Mouse (Mus musculus) thymus, postnatal 4 days (tissue): Measurements from ENCODE around the gene Mrps9.

Source experiments
- DNase-seq: peaks from one replicate; pipeline ENCODE4 v3.0.0; 2021

Mrps9 gene

DNA sequence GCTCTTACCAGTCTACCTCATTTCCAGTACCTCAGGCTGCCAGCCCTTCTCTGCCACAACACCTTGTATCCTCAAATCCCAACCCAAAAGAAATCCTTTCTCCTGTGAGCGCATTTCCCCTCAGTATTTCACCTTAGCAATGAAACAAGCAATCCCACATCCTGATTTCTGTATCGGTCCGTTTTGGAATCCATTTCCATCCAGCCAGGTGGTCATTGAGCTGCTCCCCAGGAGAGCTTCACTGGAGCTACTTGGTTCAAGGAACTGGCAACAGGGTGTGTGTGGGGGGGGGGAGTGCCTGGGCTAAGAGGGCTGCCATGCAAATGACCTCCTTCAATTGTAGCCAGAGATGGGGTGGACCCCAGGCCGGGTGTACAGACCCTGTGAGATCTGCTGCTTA, 56.1 kb downstream of the Mrps9 start:
- no peak for DNase-seq

DNA sequence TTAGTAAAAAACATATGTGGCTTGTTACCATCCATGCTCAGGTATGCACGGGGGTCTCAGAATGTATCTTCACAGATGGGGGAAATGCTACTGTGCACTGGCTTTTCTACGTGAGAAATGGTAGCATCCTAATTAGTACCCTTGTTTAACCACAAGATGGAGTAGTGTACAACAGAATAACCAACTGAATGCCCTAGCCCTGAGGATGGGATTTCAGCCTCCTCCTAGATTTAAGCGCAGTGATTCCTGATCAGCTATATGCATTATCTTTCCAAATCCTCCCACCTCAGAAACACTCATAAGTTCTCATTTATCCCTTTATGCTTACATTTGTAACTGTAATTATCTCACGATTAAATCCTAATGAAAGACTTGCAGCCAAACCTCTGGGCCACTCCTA, 64.0 kb downstream of the Mrps9 start:
- no peak for DNase-seq

DNA sequence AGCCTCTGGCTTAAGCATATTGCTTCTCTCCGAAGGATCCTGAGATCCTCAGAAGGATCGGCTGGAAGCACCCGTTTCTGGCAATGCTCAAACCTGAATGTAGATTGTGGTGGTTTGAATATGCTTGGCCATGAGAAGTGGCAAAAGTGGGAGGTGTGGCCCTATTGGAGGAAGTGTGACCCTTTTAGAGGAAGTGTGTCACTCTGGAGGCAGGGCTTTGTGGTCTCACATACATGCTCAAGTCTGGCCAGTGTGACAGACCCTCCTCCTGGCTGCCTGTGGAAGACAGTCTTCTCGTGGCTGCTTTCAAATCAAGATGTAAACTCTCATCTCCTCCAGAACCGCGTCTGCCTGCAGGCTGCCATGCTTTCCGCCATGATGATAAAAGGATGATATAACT, 65.7 kb downstream of the Mrps9 start:
- no peak for DNase-seq

DNA sequence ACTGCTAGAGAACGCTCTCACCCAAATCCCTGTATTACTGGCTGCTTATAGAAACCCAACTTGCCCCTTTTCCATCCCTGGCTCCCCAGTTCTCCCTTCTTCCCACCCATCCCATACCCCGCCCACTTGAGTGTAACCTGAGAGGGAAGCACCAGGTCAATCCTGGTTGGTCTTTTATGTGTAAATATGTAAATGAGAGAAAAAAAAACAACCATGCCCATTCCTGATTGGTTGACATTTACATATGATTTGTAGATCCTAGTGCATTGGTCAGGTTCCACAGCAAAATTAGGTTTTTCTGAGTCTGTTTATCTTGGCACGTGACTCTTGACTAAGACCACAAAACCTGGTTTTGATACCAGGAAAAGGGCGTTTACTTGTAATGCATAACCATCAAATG, 66.9 kb downstream of the Mrps9 start:
- no peak for DNase-seq

DNA sequence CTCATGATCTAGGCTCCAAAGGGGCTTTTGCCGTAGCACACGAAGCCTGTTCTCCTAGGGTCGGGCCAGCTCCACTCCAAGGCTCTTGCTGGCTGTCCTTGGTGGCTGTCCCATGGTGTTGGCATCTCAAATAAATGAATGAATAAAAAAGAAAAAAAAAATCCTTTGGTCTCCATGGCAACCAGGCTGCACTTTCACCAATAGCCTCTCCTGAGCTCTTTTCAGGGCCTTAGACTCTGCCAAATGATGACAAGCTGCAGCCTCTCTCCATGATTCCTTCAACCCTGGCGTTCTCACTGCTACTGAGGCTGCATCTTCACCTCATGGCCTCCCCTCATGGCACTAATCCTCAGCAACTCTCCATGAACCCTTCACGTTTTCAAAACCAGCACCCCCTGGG, 72.9 kb downstream of the Mrps9 start:
- no peak for DNase-seq

DNA sequence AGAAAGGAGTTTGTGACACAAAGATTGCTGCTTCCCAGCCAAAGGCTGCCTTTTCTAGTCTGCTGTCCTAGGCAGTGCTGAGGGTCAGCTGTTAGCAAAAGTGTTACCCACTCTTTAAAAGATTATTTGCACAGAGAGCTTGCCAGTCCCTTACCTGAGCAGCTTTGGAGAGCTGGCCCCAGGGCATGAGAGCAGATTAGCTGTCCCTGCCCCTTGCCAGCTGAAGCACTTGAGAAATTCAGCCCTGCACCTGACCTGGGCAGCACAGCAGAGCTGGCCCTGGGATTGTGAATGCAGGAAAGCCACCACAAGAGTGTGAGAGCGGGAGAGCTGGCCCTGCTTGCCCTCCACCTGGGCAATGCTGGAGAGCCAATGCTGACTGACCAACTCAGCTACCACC, 82.6 kb downstream of the Mrps9 start:
- no peak for DNase-seq

DNA sequence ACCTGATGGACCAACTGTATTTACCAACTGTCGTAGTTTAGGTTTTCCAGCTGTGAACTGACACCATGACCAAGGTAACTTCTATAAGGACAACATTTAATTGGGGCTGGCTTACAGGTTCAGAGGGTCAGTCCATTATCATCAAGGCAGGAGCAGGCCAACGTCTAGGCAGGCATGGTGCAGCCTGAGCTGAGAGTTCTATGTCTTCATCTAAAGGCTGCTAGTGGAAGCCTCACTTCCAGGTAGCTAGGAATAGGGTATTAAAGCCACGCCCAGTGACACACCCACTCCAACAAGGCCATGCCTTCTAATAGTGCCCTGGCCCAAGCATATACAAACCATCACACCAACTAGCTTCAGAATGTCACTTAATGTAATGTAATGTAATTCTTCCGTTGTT, 97.5 kb downstream of the Mrps9 start:
- DNase-seq = no peak

DNA sequence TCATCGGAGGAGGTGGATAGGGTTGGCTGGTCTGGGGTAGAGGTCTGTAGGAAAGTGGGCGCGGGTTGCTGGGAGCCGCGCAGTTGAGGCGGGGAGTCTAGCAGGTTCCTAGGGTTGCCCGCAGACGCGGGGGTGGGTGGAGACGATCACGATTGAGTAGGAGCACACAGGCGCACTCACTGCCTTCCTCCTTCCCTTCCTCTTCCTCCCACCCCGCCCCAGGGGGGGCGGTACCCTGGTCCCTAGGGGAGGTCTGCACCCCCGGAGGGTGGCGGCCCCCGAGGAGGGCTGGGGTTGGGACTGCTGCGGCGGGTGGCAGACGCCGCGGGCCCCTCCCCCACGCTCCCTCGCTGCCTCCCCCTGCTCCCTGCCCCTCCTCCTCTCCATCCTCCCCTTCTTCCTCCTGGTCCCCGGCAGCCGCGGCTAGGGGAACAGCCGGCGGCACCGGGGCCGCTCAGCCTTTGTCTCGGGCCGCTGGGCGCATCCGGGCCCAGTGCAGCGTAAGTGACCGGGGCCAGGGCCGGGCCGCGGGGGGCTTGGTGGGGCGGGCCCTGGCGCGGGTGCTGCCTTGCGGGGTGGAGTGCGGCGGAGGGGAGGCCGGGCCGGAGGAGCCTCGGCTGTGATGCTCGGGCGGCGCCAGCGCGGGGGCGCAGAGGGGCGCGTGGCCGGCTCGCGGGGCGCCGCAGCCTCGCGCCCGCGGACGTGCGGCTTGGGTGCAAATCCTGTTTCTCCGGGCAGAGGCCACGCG, 101.9 kb downstream of the Mrps9 start, which contains the start of gene Gpr45:
Gpr45 (plus strand) TSS at position 139 of the 748 bp plus-strand sequence.
- peak; percentile 61 for DNase-seq

DNA sequence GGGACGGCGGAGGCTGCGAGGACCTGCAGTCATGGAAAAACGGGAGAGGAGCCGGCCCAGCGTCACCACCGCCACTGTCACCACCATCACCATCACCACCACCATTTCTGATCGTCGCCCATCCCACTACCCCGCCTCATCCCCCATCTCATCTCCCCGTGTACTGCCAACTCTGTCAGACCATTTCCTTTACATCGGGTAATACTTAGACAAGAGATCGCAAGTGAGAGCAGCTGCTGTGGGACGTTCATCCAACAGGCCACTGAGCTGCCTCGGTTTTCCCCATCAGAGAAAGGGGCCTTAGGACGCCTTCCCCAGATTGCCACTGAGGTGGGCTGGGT, 102.4 kb downstream of the Mrps9 start:
- no peak for DNase-seq
